Mouse (Mus musculus) cerebellum, postnatal 36 days (tissue): ENCODE measurements around the gene Ptch1.

Experiments used
- DNase-seq, 2 experiments: peaks; one replicate each; pipeline ENCODE4 v3.0.0; 2021 to 2022; ENCODE audit warnings: mixed read lengths in 2 of 2

Ptch1 gene

DNA sequence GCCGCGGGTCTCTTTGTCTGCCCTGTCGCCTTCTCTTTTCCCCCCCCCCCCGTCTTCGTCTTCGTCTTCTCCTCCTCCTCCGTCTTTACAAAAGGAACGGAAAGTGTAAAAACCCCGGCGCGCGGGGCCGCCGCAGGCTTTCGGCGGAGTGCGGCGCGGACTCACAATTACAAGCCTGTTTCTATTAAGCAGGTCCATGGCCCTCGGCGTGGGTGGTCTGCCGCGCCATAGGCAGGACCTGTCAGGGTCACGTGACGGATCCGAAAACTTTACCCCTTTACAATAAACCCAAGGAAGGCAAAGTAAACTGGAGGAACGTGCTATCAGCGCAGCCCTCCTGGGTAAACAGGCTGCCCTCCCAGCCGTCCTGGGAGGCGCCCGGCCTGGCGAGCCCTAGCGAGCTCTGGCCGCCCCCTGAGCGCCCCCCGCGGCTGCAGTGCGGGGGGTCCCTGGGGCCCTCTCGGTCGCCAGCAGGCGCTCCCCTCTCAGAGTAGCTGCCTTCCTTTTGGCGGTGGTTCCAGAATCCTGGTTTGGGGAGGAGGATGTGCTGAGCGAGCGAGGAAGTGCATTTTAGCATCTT, at the start of gene Ptch1:
Gene Ptch1, minus strand, starts transcription at position 343 of the 580 bp plus-strand sequence.
- peak; percentile 47 to 48 for DNase-seq

DNA sequence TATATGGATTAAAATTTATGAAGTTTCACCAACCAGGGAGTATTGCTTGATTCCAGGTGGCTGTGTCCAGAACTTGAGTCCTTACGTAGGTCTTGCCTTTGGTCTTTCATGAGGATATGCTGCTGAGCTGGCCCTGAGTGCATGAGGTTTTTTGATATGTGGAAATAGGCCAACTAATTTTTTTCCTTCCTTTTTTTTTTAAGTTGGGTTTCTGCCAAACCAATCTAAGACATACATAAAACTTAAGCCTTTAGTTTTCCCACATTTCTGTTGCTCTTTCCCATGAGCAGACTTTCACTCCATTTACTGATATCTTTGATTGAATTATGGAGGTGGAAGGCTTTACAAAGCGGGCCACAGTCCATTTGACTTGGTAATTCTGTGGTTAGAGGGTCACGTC, 47.9 kb upstream of the Ptch1 start:
- no peak for DNase-seq

DNA sequence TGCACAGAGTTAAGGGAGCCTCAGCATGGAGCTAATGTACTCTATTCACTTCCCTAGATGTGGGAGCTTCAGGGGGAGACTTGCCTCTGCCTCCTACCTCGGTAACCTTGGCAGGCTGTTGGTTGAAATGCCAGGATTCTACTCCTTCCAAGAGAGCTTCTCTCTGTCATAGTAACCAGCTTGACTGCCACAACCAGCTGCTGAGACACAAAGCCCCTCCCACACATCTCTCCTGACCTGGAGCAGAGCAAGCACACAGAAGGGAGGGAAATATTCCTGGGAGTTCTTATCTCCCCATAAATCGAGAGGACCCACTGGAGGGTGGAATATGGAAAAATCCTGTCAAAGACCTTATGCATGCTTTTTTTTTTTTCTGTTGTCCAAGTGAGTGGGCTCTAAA, 39.8 kb upstream of the Ptch1 start:
- no peak for DNase-seq

DNA sequence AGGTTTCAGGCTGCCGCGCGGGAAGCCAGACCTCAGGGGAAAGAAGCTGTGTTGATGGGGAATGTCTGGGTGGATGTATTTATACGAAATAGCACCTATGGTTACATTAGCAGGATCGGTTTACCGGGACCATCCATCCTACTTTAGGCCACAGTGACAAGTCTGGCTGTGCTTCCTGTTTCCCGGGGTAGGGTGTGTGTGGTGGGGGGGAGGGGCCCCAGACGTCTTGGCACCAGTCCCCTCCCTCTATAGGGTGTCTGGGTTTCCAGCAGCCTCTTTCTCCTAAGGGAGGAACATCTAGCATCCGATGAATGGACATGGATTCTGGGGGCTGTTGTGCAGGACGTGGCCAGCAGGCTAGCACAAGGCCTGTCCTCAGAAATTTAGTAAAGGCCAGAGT, 36.3 kb upstream of the Ptch1 start:
- no peak for DNase-seq

DNA sequence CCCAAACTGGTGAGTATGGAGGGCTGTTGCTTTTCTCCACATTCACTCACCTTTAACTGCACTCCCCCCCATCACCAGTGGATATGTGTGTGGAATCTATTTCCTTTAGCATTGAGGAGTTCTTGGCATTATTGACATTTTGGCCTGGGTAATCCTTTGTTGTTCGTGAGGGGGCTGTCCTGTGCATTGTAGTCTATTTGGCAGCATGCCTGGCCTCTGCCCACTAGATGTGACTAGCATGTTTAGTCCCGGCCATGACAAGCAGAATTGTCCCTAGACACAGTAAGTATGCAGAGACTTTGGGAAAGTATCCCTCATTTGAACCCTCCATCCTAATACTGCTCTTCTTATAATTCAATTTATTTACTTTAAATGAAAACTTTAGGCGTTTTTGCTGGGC, 24.2 kb upstream of the Ptch1 start:
- no peak for DNase-seq

DNA sequence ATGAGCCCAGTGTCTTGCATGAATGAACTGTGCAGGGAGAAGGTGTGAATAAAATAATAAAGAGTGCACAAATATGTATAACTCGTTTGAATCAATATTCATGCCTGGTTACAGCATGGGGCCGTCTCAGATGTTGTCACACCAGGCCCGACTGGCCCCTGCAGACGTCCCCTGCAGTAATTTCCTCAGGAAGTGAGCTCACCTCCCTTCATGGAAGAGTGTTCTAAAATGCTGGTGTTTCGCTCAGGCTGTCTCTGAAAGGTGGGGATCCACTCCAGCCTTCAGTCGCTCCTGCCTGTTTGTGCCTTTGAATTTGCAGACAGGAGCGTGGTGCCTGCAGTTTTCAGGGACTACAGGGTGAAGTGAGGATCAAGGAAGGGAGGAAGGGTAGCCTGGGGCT, 22.5 kb upstream of the Ptch1 start:
- DNase-seq: no peak

DNA sequence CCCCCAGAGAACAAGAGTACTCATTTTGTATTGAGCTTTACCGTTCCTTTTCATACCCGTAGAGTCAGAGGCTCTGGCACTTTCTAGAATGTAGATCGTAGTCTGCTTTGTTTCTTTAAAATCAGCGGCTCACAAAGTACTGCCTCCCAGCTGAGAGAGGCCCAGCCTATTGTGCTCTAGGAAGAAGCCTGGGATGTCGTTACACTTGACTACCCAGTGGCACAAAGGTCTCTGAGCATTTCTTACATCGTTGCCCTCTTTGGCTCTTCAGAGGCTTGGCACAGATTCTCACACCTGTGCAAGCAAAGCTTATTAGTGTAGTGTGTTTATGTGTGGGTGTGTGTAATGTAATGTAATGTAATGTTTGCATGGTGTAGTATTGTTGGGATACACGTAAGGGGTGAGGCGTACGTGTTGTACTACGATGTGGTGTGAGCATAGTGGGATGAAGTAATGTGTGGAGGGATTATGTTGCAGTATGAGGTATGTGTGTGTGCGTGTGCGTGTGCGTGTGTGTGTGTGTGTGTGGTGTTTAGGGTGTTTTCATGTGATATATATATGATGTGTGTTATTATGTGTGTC, 20.2 kb upstream of the Ptch1 start:
- no peak for DNase-seq

DNA sequence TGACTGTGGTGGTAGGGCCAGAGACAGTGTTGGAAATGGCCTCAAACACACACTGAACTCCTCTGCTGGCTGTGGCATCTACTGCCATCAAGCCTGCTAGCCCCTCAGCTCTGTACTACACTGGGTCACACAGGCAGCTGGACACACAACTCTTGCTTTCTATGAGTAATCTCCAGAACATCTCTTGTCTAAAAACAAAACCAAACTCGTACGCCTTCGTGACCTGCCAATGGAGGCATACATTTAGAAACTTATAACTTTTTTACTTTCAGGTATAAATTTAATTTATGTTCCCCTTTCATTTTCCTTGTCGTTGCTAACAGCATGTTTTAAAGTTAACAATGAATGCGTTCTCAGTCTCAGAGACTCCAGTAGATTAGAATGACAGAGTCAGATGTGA, 19.4 kb upstream of the Ptch1 start:
- DNase-seq: no peak

DNA sequence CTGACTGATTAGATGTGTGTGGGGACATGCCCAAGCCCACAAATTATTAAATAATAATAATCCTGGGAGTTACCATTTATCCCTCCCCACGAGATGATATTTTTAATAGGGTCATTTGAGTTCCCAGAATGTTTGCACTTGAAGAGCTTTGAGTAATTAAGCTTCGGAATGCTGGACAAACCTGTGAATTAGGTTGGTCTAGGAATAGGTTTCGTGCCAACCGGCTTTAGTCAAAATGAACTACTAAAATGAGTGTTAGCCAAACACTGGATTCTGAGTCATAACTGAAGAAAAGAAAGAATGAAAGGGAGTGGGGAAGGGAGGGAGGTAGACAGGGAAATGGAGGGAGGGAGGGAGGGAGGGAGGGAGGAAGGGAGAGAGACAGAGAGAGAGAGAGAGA, 1.2 kb upstream of the Ptch1 start:
- DNase-seq: no peak

DNA sequence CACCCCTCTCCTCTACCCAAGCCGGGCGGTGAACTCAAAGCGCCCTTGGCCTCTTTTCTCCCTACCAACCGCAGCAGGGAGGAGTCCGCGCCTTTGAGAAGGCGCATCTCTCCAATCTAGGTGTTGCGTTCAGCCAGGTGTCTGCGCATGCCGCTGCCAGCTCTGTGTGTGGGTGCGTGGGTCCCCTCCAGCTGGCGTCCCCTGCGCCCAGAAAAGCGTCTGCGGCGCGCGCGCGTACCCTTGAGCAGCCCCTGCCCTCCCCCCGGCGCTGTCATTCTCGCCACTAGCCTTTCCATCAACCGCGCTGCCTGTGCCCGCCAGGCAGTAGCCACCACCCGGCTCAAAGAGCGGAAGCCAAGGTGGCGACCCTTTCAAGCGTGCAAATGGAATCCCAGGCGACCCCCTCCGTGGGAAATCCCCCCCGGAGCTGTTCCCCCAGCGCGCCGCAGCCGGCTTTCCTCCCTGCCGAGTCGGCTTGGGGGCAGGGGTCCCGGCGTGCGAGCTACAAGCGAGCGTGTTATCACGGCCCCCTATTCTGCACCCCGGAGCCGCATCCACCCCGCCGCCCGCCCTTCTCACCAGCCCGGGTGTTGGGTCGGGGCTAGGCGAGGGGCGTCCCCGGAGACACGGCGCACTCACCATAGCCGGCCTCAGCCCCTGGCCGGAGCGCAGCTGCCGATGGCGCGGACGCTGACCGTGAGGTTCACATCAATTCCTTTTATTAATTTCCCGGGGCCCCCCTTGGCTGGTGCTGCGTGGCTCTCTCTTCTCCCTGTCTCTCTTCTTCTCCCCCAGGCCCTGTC, 744 bp downstream of the Ptch1 start:
- peak; percentile 46 to 47 for DNase-seq

DNA sequence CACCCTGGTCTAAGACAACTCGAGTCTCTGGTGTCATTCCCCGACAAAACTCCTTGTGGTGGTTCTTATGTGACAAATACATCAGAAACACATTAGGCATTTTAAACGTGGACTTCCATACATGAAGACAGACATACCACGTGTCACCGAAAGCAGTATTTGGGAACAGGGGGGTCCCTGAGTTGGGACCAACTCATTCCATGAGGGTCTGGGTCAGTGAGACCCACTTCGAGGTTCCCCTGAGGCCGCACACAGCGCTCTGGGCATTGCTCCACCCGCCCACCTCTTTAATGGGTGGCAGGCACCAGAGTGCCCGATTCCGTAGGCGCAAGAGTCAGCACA, 1.3 kb downstream of the Ptch1 start:
- DNase-seq: no peak

DNA sequence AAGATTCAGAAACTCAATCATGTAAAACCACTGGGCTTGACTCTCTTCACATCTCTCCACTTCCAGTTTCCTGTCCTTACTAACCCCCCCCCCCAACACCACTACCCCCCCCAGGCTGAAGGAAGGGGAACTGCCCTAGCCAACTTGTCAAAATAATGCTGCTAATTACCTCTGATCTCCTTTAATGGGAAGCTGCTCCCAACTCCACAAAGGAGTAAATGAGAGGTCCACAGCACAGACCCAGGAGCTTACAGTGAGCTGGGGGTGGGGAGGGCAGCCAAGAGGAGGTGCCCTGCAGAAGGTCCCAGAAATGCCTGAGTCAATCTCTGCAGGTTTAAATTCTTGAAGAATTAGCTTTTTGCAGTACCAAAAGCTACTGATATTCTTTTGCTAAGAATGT, 2.9 kb downstream of the Ptch1 start:
- no peak for DNase-seq

DNA sequence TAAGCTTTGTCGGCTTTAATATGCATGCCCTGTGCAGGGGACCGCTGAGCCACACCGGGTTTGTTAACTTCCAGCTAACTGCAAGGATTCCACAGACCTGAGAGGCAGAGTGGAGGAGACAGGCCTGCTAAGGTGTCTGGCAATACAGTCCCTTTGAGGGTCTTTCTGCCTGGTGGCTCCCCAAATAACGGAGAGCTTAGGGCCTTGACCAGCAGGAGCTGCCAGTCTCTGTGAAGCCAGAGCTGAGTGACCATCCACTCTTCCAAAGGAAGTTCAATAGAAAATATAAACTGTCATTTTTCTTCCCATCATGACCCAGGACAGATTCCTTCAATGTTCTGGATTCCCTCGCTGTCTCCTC, 4.0 kb downstream of the Ptch1 start:
- DNase-seq: no peak

DNA sequence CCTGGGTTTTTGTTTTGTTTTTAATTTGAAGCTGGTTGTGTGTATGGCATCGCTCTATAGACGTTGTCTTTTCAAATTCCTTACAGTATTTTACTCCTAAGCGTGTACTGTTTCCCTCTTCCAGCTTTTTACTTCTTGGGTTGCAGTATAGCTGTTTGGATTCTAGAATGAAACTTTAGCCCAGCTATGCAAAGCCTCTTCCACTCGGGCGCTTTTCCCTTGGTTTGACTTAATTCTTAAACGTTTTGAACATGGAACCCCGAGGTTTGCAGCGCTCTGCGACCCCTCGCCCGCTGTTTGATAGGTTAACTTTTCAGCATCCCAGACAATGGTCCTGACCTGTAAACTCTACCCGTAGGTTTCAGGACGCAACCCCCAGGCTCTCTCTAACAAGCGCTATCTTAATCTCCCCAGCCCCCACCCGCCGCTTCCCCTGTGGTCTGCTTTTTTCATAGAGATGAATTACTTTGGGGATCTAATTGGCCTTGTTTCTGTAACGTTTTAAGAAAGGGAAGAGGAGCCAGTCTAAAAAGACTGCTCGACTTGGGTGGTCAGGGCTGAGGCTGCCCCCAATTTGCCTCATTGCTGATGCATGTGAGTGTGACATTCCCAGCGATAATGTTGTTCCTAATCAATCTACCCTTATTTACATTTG, 4.5 kb downstream of the Ptch1 start:
- DNase-seq: no peak

DNA sequence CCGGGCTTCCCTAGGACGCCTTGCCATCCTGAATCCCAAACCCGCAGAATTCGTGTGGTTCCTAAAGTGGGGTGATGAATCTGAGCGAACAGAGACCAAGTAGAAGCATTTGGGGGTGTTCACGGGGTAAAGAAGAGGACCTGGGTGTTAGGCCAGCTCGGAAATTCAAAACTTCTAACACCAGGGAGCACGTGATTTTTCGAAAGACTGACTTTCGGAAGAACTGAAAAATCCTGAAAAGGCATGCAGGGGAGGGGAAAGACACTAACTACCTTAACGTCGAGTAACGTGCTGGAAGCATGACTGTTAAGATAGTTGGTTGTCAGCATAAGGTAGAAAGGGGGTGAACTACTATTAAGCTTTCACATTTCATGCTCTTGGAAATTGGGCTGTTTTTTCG, 5.1 kb downstream of the Ptch1 start:
- no peak for DNase-seq

DNA sequence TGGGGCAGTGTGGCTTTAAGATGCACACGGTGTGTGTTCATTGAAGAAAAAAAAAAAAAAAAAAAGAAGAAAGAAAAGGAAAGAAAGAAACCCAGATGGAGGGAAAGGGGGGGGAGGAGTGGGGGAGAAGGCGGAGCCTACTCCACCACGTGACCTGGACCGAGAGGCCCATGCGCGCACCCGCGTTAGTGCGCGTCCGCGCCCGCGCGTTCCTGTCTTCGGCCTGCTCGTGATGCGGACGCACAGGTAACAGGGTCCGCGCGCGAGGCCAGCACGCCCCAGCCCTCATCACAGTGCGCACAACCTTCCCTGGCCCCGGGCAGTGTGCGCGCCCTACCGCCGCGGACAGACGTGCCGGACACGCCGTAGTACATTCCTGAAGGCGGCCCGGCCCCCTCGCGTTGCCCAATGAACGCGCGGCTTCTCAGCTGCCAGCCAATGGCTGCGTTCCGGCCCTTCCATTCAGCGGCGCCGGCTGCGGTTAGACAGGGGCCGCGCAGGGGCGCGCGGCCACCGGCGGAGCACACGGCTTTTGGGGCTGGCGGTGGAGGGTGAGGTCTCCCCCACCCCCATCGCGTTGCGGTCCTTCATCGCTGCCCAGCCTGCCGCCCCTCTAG, 5.6 kb downstream of the Ptch1 start:
- DNase-seq: peak; percentile 95 to 96

DNA sequence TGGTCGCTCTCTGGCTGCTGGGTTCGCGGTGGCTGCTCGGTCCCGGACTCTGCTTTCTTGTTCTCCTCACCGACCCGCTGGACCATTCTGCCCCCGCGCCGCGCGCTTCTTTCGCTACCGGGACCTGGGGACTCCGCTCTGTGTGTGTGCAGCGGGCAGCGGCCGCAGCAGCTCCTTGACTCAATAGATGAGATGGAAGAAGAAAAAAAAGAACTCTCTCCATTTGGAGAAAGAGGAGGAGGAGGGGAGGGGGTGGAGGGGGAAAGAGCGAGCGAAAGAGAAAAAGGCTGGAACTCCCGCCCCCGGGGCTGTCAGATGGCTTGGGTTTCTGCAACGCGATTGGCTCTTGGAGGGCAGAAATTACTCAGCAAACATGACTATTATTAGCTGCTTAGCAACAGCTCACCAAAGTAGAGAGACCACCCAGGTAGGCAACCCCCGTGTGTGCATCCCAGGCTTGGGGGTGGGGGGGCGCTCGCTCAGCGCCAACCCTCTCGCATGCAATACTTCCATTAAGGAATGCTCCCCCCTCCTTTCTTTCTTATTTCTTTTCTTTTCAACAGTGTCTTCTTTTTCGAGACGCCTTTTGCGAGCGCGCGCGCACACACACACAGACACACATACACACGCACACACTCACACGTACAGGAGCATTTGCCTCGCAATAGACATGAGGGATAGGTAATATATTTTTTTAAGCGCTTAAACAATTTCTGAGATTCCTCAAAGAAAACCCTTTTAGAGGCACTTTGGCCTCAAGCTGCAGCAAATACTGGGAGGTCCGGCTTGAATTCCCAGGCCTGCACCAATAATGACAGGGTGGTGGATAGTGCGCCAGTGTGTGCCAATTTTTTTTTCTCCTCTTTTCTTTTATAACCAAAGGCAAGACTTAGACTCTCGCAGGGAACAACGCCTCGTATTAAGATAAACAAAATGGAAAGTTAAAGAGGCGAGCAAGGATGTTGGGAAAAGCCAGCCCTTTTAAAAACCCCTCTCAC, 7.1 kb downstream of the Ptch1 start:
- DNase-seq: peak; percentile 84 to 86

DNA sequence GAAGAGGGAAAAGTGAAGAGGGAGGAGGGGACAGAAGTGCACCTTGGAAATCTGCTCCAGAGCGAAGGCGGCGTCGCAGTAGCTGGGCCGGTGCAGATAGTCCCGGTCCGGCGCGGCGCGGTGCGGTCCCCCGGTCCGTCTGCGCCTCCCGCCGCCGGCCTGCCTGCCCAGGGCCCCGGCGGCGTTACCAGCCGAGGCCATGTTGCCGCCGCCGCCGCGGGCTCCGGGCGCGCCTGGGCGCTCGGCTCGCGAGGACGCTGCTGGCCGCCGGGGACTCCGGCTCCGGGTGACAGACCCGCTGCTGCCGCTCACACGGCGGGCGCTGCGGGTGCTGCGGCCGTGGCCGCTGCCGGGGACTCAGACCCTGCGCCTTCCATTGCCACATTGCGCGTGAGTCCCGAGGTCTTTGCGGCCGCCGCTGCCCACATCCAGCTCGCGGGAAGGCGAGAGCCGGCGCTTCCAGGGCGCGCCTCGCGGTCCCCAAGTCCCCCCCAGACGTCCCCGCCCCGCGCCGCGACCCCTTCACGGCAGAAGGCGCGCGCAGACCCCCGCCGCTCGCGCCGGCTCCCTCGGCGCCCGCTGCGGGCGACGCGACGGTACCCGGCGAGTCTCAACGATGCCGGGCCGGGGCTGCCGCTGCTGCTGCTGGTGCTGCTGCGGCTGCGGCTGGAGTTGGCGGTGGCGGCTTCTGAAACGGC, 7.9 kb downstream of the Ptch1 start:
- peak in 1 of 2 experiments; percentile 54 for DNase-seq

DNA sequence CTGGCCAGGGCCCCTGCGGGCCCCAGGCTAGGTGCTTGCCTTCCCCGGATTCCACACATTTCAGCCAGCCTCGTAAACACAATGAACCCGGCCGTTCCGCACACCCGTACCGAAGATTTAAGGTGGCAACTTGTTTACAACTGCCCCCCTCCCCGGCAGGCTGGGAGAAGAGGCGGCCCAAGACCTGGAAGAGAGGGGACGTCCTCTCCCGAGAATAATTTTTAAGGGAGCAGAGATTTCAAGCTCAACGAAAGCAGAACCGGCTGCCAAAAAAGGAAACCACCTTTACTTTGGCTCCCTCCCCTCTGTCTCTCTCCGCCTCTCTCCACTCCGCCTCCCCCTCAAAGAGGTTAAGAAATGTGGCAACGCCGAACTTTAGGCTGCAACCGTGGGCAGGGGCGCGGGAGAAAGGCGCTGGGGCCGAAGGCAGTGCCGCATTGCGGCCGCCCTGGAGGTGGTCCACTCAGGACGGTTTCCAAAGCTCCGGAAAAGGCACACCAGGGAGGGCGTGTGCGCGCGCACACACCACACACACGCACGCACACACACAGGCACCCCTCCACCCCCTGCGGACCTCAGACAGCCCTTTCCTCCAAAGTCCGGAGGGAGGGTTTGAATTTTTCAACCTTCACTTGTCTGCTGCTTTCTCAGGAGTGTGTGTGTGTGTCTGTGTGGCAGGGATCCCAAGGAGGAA, 8.6 kb downstream of the Ptch1 start:
- peak; percentile 71 to 74 for DNase-seq

DNA sequence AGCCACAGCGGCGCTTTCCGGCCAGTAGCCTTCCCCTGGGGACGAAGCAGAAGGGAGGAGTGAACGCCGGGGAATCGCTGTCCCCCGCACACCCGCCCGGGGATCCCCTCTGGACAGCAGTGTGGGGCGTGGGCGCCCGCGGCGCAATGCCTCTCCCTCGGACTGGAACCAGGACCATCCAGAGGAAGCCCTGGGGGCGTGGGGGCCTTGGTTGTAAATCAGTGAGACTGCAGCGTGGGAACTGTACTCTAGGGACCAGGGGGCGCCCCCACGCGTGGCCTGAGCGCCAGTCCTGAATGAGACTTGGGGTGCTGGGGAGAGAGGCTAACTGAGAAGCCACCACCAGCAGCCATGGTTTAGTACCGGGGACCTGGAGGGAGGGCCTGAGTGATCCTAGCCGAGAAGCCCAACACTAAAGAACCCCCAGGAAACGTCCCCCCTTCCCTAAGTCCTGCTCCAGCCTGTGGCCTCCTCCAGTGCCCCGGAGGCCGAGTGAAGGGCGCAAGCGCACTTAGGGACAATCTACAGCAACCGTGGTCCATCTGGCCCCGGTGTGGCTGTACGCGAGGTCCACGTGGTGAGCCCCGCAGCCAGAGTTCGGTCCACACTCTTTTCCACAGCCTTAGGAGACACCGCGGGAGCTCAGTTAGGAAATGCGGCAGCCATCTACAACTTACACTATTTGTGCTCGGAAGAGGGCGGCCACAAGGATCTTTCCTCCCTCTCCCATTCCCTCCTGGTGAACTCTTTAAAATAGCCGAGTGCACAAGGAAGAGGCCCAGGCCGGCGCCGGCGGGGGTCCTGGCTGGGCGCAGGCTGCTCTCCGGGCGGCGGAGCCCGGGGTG, 9.4 kb downstream of the Ptch1 start:
- peak; percentile 61 to 62 for DNase-seq
